Mouse (Mus musculus) thymus, adult 18-20 months (tissue): ENCODE measurements around the gene Ndufaf3.

Source experiments
- DNase-seq, 2 experiments: peaks; one replicate each; pipeline ENCODE4 v3.0.0; 2022; ENCODE audit warnings: mixed read lengths in 2 of 2

The Ndufaf3 gene

GRCm38 (mm10) chr9:108516380-108517251 lies 50.6 kb downstream of the Ndufaf3 start, which contains the start of gene Qrich1:
TSS of gene Qrich1 (plus strand) at chr9:108516806.
- peak; percentile 95 to 98 for DNase-seq
